Mouse (Mus musculus): ENCODE measurements around the gene Fam196b. TPM values are rescaled to one million over a fixed set of nuclear protein-coding genes. Genes with fewer than 3 reads are reported as not detected.

Gene Fam196b
- polyA plus RNA-seq, 1 experiment from 2014 or later, result not detected

GRCm38 (mm10) chr11:34355406-34355805, 40.8 kb downstream of the Fam196b start:
- 95% methylated on average over 12 of the region's 12 CpGs for WGBS (ENCODE audit: missing documents)
- H3K36me3 ChIP-seq (ENCODE audit: inconsistent target), result peaks cover 15% of the 10 kb centered on the region; the same call in 1 of the 2 replicates
- no peak overlapping the region for H3K27ac ChIP-seq
- H3K79me2 ChIP-seq (ENCODE audit: inconsistent target), result no peaks in the 10 kb centered on the region
- H3K4me3 ChIP-seq (ENCODE audit: inconsistent target), result no peak overlapping the region

GRCm38 (mm10) chr11:34356109-34356508, 41.5 kb downstream of the Fam196b start:
- H3K79me2 ChIP-seq (ENCODE audit: inconsistent target), result no peaks in the 10 kb centered on the region
- H3K27ac ChIP-seq, result no peak overlapping the region
- H3K4me3 ChIP-seq (ENCODE audit: inconsistent target), result no peak overlapping the region
- WGBS (ENCODE audit: missing documents), result 83% methylated on average over 2 of the region's 2 CpGs
- H3K36me3 ChIP-seq (ENCODE audit: inconsistent target), result peaks cover 15% of the 10 kb centered on the region; the same call in 1 of the 2 replicates

GRCm38 (mm10) chr11:34372224-34372623, 57.6 kb downstream of the Fam196b start:
- H3K27ac ChIP-seq, result no peak overlapping the region
- H3K36me3 ChIP-seq (ENCODE audit: inconsistent target), result peaks cover 14% of the 10 kb centered on the region
- no peak overlapping the region for H3K4me3 ChIP-seq (ENCODE audit: inconsistent target)
- H3K79me2 ChIP-seq (ENCODE audit: inconsistent target), result no peaks in the 10 kb centered on the region
- 93% methylated on average over 4 of the region's 4 CpGs for WGBS (ENCODE audit: missing documents)

GRCm38 (mm10) chr11:34375557-34375956, 60.9 kb downstream of the Fam196b start:
- no peaks in the 10 kb centered on the region for H3K79me2 ChIP-seq (ENCODE audit: inconsistent target)
- H3K27ac ChIP-seq, result no peak overlapping the region
- 82% methylated on average over 1 of the region's 1 CpGs for WGBS (ENCODE audit: missing documents)
- no peak overlapping the region for H3K4me3 ChIP-seq (ENCODE audit: inconsistent target)
- 0 out of 2 replicates have a peak, but pooled peaks cover 7% of the 10 kb centered on the region for H3K36me3 ChIP-seq (ENCODE audit: inconsistent target)

GRCm38 (mm10) chr11:34377649-34378048, 63.0 kb downstream of the Fam196b start:
- 0 out of 2 replicates have a peak, but pooled peaks cover 11% of the 10 kb centered on the region for H3K36me3 ChIP-seq (ENCODE audit: inconsistent target)
- no peak overlapping the region for H3K4me3 ChIP-seq (ENCODE audit: inconsistent target)
- H3K27ac ChIP-seq, result no peak overlapping the region
- no peaks in the 10 kb centered on the region for H3K79me2 ChIP-seq (ENCODE audit: inconsistent target)
- 96% methylated on average over 6 of the region's 6 CpGs for WGBS (ENCODE audit: missing documents)

- 0 out of 2 replicates have a peak, but pooled peaks cover 12% of the 10 kb centered on the region for H3K36me3 ChIP-seq (ENCODE audit: inconsistent target)
- no peaks in the 10 kb centered on the region for H3K79me2 ChIP-seq (ENCODE audit: inconsistent target)
- H3K4me3 ChIP-seq (ENCODE audit: inconsistent target), result no peak overlapping the region
- no peak overlapping the region for H3K27ac ChIP-seq
- 85% methylated on average over 3 of the region's 3 CpGs for WGBS (ENCODE audit: missing documents)
Measured at GRCm38 (mm10) chr11:34383501-34383900, 68.9 kb downstream of the Fam196b start.

- H3K36me3 ChIP-seq (ENCODE audit: inconsistent target), result 0 out of 2 replicates have a peak, but pooled peaks cover 12% of the 10 kb centered on the region
- no peak overlapping the region for H3K4me3 ChIP-seq (ENCODE audit: inconsistent target)
- 33% methylated on average over 4 of the region's 4 CpGs for WGBS (ENCODE audit: missing documents)
- no peak overlapping the region for H3K27ac ChIP-seq
- no peaks in the 10 kb centered on the region for H3K79me2 ChIP-seq (ENCODE audit: inconsistent target)
Measured at GRCm38 (mm10) chr11:34384178-34384577, 69.6 kb downstream of the Fam196b start.

GRCm38 (mm10) chr11:34385001-34385688, 70.5 kb downstream of the Fam196b start:
- H3K4me3 ChIP-seq (ENCODE audit: inconsistent target), result no peak overlapping the region
- H3K27ac ChIP-seq, result no peak overlapping the region
- H3K36me3 ChIP-seq (ENCODE audit: inconsistent target), result 0 out of 2 replicates have a peak, but pooled peaks cover 12% of the 10 kb centered on the region
- no peaks in the 10 kb centered on the region for H3K79me2 ChIP-seq (ENCODE audit: inconsistent target)
- 83% methylated on average over 1 of the region's 1 CpGs for WGBS (ENCODE audit: missing documents)

- H3K4me3 ChIP-seq (ENCODE audit: inconsistent target), result no peak overlapping the region
- H3K36me3 ChIP-seq (ENCODE audit: inconsistent target), result peaks cover 19% of the 10 kb centered on the region; the same call in 1 of the 2 replicates
- no peak overlapping the region for H3K27ac ChIP-seq
- 61% methylated on average over 6 of the region's 6 CpGs for WGBS (ENCODE audit: missing documents)
- no peaks in the 10 kb centered on the region for H3K79me2 ChIP-seq (ENCODE audit: inconsistent target)
Measured at GRCm38 (mm10) chr11:34389261-34390116, 74.9 kb downstream of the Fam196b start.

GRCm38 (mm10) chr11:34392105-34392504, 77.5 kb downstream of the Fam196b start:
- Histone ChIP-seq H3K79me2 (ENCODE audit: inconsistent target) (no peaks in the 10 kb centered on the region), H3K36me3 (ENCODE audit: inconsistent target) (peaks cover 19% of the 10 kb centered on the region; the same call in 1 of the 2 replicates), H3K4me3 (ENCODE audit: inconsistent target) (no peak overlapping the region), H3K27ac (no peak overlapping the region)
- WGBS (ENCODE audit: missing documents), result 93% methylated on average over 4 of the region's 4 CpGs

- peaks cover 15% of the 10 kb centered on the region; the same call in 1 of the 2 replicates for H3K36me3 ChIP-seq (ENCODE audit: inconsistent target)
- no peak overlapping the region for H3K27ac ChIP-seq
- no peaks in the 10 kb centered on the region for H3K79me2 ChIP-seq (ENCODE audit: inconsistent target)
- 60% methylated on average over 3 of the region's 3 CpGs for WGBS (ENCODE audit: missing documents)
- H3K4me3 ChIP-seq (ENCODE audit: inconsistent target), result no peak overlapping the region
Measured at GRCm38 (mm10) chr11:34395802-34396201, 81.2 kb downstream of the Fam196b start.

- no peak overlapping the region for H3K27ac ChIP-seq
- H3K36me3 ChIP-seq (ENCODE audit: inconsistent target), result peaks cover 22% of the 10 kb centered on the region; the same call in 1 of the 2 replicates
- 89% methylated on average over 5 of the region's 5 CpGs for WGBS (ENCODE audit: missing documents)
- no peak overlapping the region for H3K4me3 ChIP-seq (ENCODE audit: inconsistent target)
- no peaks in the 10 kb centered on the region for H3K79me2 ChIP-seq (ENCODE audit: inconsistent target)
Measured at GRCm38 (mm10) chr11:34397661-34398060, 83.0 kb downstream of the Fam196b start.

GRCm38 (mm10) chr11:34398555-34398954, 83.9 kb downstream of the Fam196b start:
- H3K79me2 ChIP-seq (ENCODE audit: inconsistent target), result no peaks in the 10 kb centered on the region
- WGBS (ENCODE audit: missing documents), result 8% methylated on average over 2 of the region's 2 CpGs
- H3K4me3 ChIP-seq (ENCODE audit: inconsistent target), result no peak overlapping the region
- H3K36me3 ChIP-seq (ENCODE audit: inconsistent target), result peaks cover 21% of the 10 kb centered on the region; the same call in 1 of the 2 replicates
- H3K27ac ChIP-seq, result no peak overlapping the region

- no peaks in the 10 kb centered on the region for H3K79me2 ChIP-seq (ENCODE audit: inconsistent target)
- WGBS (ENCODE audit: missing documents), result 96% methylated on average over 8 of the region's 8 CpGs
- no peak overlapping the region for H3K27ac ChIP-seq
- no peak overlapping the region for H3K4me3 ChIP-seq (ENCODE audit: inconsistent target)
- H3K36me3 ChIP-seq (ENCODE audit: inconsistent target), result peaks cover 23% of the 10 kb centered on the region; the same call in 1 of the 2 replicates
Measured at GRCm38 (mm10) chr11:34401343-34401742, 86.7 kb downstream of the Fam196b start.

- no peak overlapping the region for H3K4me3 ChIP-seq (ENCODE audit: inconsistent target)
Measured at GRCm38 (mm10) chr11:34405311-34405710, 90.7 kb downstream of the Fam196b start.

More at GRCm38 (mm10) chr11:34405311-34405710, 90.7 kb downstream of the Fam196b start:
- H3K27ac ChIP-seq, result no peak overlapping the region
- 100% methylated on average over 1 of the region's 1 CpGs for WGBS (ENCODE audit: missing documents)
- H3K36me3 ChIP-seq (ENCODE audit: inconsistent target), result peaks cover 23% of the 10 kb centered on the region; the same call in 1 of the 2 replicates
- no peaks in the 10 kb centered on the region for H3K79me2 ChIP-seq (ENCODE audit: inconsistent target)
